Mouse (Mus musculus) cerebellum, adult 8-10 months (tissue): ENCODE measurements at regions not wholly inside any gene's neighbourhood (a gene's known extent, or its start where the extent isn't known, plus 50 kb on each side); places are given as distances from the start of the nearest gene placed in this dataset.
"Not testable (repeated sequence)": the region's sequence is repeated elsewhere in the genome, so short reads cannot be mapped to it uniquely, and the experiment has no call there.

Source experiments
- DNase-seq: peaks from one replicate; pipeline ENCODE4 v3.0.0; 2022

- peak; percentile 11 for DNase-seq
These were observed 72.2 kb downstream of the Trim42 start for GRCm38 (mm10) chr9:97297538-97297937.

GRCm38 (mm10) chr9:97295770-97296169 lies 74.0 kb downstream of the Trim42 start:
- DNase-seq: peak; percentile 45

GRCm38 (mm10) chr9:97291870-97292269 lies 77.9 kb downstream of the Trim42 start:
- no peak for DNase-seq

GRCm38 (mm10) chr9:97284282-97284802 lies 85.4 kb downstream of the Trim42 start:
- no peak for DNase-seq

GRCm38 (mm10) chr9:97282090-97282489 lies 87.7 kb downstream of the Trim42 start:
- DNase-seq: no peak

- not testable (repeated sequence) for DNase-seq
These were observed 94.3 kb downstream of the Trim42 start for GRCm38 (mm10) chr9:97275449-97275848.

GRCm38 (mm10) chr9:97273891-97274290 lies 95.9 kb downstream of the Trim42 start:
- DNase-seq: no peak

- DNase-seq: no peak
These were observed 97.7 kb downstream of the Trim42 start for GRCm38 (mm10) chr9:97272061-97272460.

GRCm38 (mm10) chr9:97247621-97248020 lies 122.1 kb downstream of the Trim42 start:
- DNase-seq: no peak

- no peak for DNase-seq
These were observed 115.1 kb upstream of the Slc25a36 start for GRCm38 (mm10) chr9:97226074-97226473.

- DNase-seq: no peak
These were observed 113.6 kb upstream of the Slc25a36 start for GRCm38 (mm10) chr9:97224549-97224948.

GRCm38 (mm10) chr9:97214806-97215205 lies 103.8 kb upstream of the Slc25a36 start:
- no peak for DNase-seq

- no peak for DNase-seq
These were observed 79.4 kb upstream of the Slc25a36 start for GRCm38 (mm10) chr9:97190321-97190860.

GRCm38 (mm10) chr9:97189646-97190045 lies 78.7 kb upstream of the Slc25a36 start:
- no peak for DNase-seq

GRCm38 (mm10) chr9:97188616-97189330 lies 77.8 kb upstream of the Slc25a36 start:
- DNase-seq: no peak

- no peak for DNase-seq
These were observed 62.4 kb upstream of the Slc25a36 start for GRCm38 (mm10) chr9:97173230-97173951.

GRCm38 (mm10) chr9:97172075-97172474 lies 61.1 kb upstream of the Slc25a36 start:
- DNase-seq: peak; percentile 16

- DNase-seq: no peak
These were observed 60.5 kb upstream of the Slc25a36 start for GRCm38 (mm10) chr9:97171484-97171883.

- no peak for DNase-seq
These were observed 59.9 kb upstream of the Slc25a36 start for GRCm38 (mm10) chr9:97170836-97171235.

- DNase-seq: no peak
These were observed 51.5 kb upstream of the Slc25a36 start for GRCm38 (mm10) chr9:97162465-97162864.
